Mouse (Mus musculus) forebrain, embryonic 15.5 days (tissue): ENCODE results near the gene 4930522H14Rik. TPM values are rescaled to one million over a fixed set of nuclear protein-coding genes. Genes with fewer than 3 reads are reported as not detected.

Experiments used
- ATAC-seq: fragments of 200-750 bp; cut with Nextera tagmentation; replicated peaks from 2 replicates; pipeline ENCODE4 v1.8.0; 2017; ENCODE audit warnings: mild to moderate bottlenecking, moderate TSS enrichment, moderate library complexity
- H3K27ac ChIP-seq: fragments of 300-500 bp; sonication (generic); replicated peaks from 2 replicates; pipeline ENCODE4 v1.5.1; 2015; ENCODE audit warnings: mild to moderate bottlenecking, inconsistent platforms
- H3K27me3 ChIP-seq: fragments of 300-500 bp; sonication (generic); 2 replicates; pipeline ENCODE4 v1.6.1; 2015; ENCODE audit warnings: inconsistent platforms
- H3K36me3 ChIP-seq: fragments of 300-500 bp; sonication (generic); 2 replicates; pipeline ENCODE4 v1.6.1; 2015; ENCODE audit warnings: mild to moderate bottlenecking, inconsistent platforms
- H3K4me1 ChIP-seq: fragments of 300-500 bp; sonication (generic); 2 replicates; pipeline ENCODE4 v1.6.1; 2015; ENCODE audit warnings: inconsistent platforms
- H3K4me2 ChIP-seq: fragments of 300-500 bp; sonication (generic); replicated peaks from 2 replicates; pipeline ENCODE4 v1.6.1; 2015; ENCODE audit warnings: mild to moderate bottlenecking, inconsistent platforms
- H3K4me3 ChIP-seq: fragments of 300-500 bp; sonication (generic); 2 replicates; pipeline ENCODE4 v1.5.1; 2015; ENCODE audit warnings: mild to moderate bottlenecking, inconsistent platforms
- H3K9ac ChIP-seq: fragments of 300-500 bp; sonication (generic); replicated peaks from 2 replicates; pipeline ENCODE4 v1.6.1; 2015; ENCODE audit warnings: mild to moderate bottlenecking, inconsistent platforms
- H3K9me3 ChIP-seq: fragments of 300-500 bp; sonication (generic); 2 replicates; pipeline ENCODE4 v1.6.1; 2016; ENCODE audit warnings: inconsistent platforms
- WGBS: fragments of 180-500 bp; shearing (Covaris S2); methylation state at CpG from one replicate; pipeline ENCODE4 v1.1.7; 2015; ENCODE audit warnings: mixed read lengths; 5-methylcytosine and 5-hydroxymethylcytosine counted together
- polyA plus RNA-seq: library from polyadenylated mRNA; unstranded; fragments of >200 nt; fragmentation: Nextera tagmentation; extraction: Ambion mirVana; gene quantifications from 2 replicates; pipeline ENCODE4 v1.2.1, GENCODE M21; 2015

4930522H14Rik gene
- polyA plus RNA-seq, 1 experiment from 2014 or later = not detected

GRCm38 (mm10) chr4:109530245-109530816 lies 766 bp downstream of the 4930522H14Rik start:
- no peak overlapping the region for H3K4me2 ChIP-seq
- H3K9me3 ChIP-seq = no peaks in the 10 kb centered on the region
- 0 out of 2 replicates have a peak, but pooled peaks cover 3% of the 10 kb centered on the region for H3K4me1 ChIP-seq
- ATAC-seq = no peak
- 15% methylated on average over 15 of the region's 15 CpGs for WGBS
- no peaks in the 10 kb centered on the region for H3K27me3 ChIP-seq
- H3K4me3 ChIP-seq = no peak overlapping the region
- no peaks in the 10 kb centered on the region for H3K36me3 ChIP-seq
- H3K27ac ChIP-seq = no peak overlapping the region
- H3K9ac ChIP-seq = no peak overlapping the region

GRCm38 (mm10) chr4:109504885-109505284 lies 26.2 kb downstream of the 4930522H14Rik start:
- H3K4me3 ChIP-seq = no peak overlapping the region
- no peak; the same call in 1 of the 2 replicates for ATAC-seq
- 7% methylated on average over 5 of the region's 5 CpGs for WGBS
- no peaks in the 10 kb centered on the region for H3K4me1 ChIP-seq
- H3K9me3 ChIP-seq = no peaks in the 10 kb centered on the region
- H3K4me2 ChIP-seq = no peak overlapping the region
- no peak overlapping the region for H3K9ac ChIP-seq
- H3K36me3 ChIP-seq = no peaks in the 10 kb centered on the region
- no peaks in the 10 kb centered on the region for H3K27me3 ChIP-seq
- no peak overlapping the region for H3K27ac ChIP-seq

- H3K27me3 ChIP-seq = no peaks in the 10 kb centered on the region
- no peaks in the 10 kb centered on the region for H3K36me3 ChIP-seq
- no peak for ATAC-seq
- no peak overlapping the region for H3K27ac ChIP-seq
- no peak overlapping the region for H3K4me3 ChIP-seq
- H3K9ac ChIP-seq = no peak overlapping the region
- 89% methylated on average over 11 of the region's 11 CpGs for WGBS
- H3K4me1 ChIP-seq = no peaks in the 10 kb centered on the region
- no peaks in the 10 kb centered on the region for H3K9me3 ChIP-seq
- H3K4me2 ChIP-seq = no peak overlapping the region
These were observed 32.6 kb downstream of the 4930522H14Rik start for GRCm38 (mm10) chr4:109498476-109498875.

GRCm38 (mm10) chr4:109493581-109493980 lies 37.5 kb downstream of the 4930522H14Rik start:
- Histone ChIP-seq H3K4me2 (no peak overlapping the region), H3K27ac (no peak overlapping the region), H3K27me3 (no peaks in the 10 kb centered on the region), H3K4me1 (no peaks in the 10 kb centered on the region), H3K36me3 (no peaks in the 10 kb centered on the region), H3K9ac (no peak overlapping the region), H3K4me3 (no peak overlapping the region), H3K9me3 (no peaks in the 10 kb centered on the region)
- no peak for ATAC-seq

- no peak for ATAC-seq
- Histone ChIP-seq H3K9ac (no peak overlapping the region), H3K27me3 (no peaks in the 10 kb centered on the region), H3K9me3 (no peaks in the 10 kb centered on the region), H3K4me1 (no peaks in the 10 kb centered on the region), H3K36me3 (no peaks in the 10 kb centered on the region), H3K27ac (no peak overlapping the region), H3K4me2 (no peak overlapping the region), H3K4me3 (no peak overlapping the region)
- WGBS = 71% methylated on average over 1 of the region's 1 CpGs
These were observed 42.3 kb downstream of the 4930522H14Rik start for GRCm38 (mm10) chr4:109488812-109489211.

GRCm38 (mm10) chr4:109484621-109485020 lies 46.5 kb downstream of the 4930522H14Rik start, which contains the start of gene Rnf11:
Gene Rnf11 (minus strand): TSS chr4:109484728.
- no peaks in the 10 kb centered on the region for H3K4me1 ChIP-seq
- no peak within 1 kb of the TSS for H3K27ac ChIP-seq
- H3K36me3 ChIP-seq = no peaks in the 10 kb centered on the region
- H3K27me3 ChIP-seq = no peaks in the 10 kb centered on the region
- H3K9ac ChIP-seq = no peak within 1 kb of the TSS
- no peak within 1 kb of the TSS for H3K4me2 ChIP-seq
- 85% methylated on average over 3 of the region's 3 CpGs for WGBS
- ATAC-seq = no peak
- no peak within 1 kb of the TSS for H3K4me3 ChIP-seq
- H3K9me3 ChIP-seq = no peaks in the 10 kb centered on the region

GRCm38 (mm10) chr4:109482701-109483100 lies 48.4 kb downstream of the 4930522H14Rik start:
- no peaks in the 10 kb centered on the region for H3K36me3 ChIP-seq
- 97% methylated on average over 1 of the region's 1 CpGs for WGBS
- H3K4me1 ChIP-seq = no peaks in the 10 kb centered on the region

GRCm38 (mm10) chr4:109481424-109481823 lies 49.7 kb downstream of the 4930522H14Rik start:
- Histone ChIP-seq H3K27me3 (no peaks in the 10 kb centered on the region), H3K9me3 (no peaks in the 10 kb centered on the region), H3K4me1 (no peaks in the 10 kb centered on the region), H3K36me3 (no peaks in the 10 kb centered on the region), H3K27ac (no peak overlapping the region), H3K9ac (no peak overlapping the region), H3K4me3 (no peak overlapping the region), H3K4me2 (no peak overlapping the region)
- WGBS = 90% methylated on average over 2 of the region's 2 CpGs
- no peak for ATAC-seq

More at GRCm38 (mm10) chr4:109482701-109483100, 48.4 kb downstream of the 4930522H14Rik start:
- H3K4me3 ChIP-seq = no peak overlapping the region
- no peak overlapping the region for H3K27ac ChIP-seq
- H3K9ac ChIP-seq = no peak overlapping the region
- no peak for ATAC-seq
- H3K27me3 ChIP-seq = no peaks in the 10 kb centered on the region
- H3K9me3 ChIP-seq = no peaks in the 10 kb centered on the region
- no peak overlapping the region for H3K4me2 ChIP-seq

- Histone ChIP-seq H3K9ac (no peak overlapping the region), H3K4me3 (no peak overlapping the region), H3K9me3 (no peaks in the 10 kb centered on the region), H3K27ac (no peak overlapping the region), H3K4me1 (peaks cover 17% of the 10 kb centered on the region), H3K27me3 (no peaks in the 10 kb centered on the region), H3K36me3 (0 out of 2 replicates have a peak, but pooled peaks cover under 1% of the 10 kb centered on the region), H3K4me2 (no peak overlapping the region)
- ATAC-seq = no peak
- WGBS = 92% methylated on average over 3 of the region's 3 CpGs
These were observed 53.6 kb downstream of the 4930522H14Rik start for GRCm38 (mm10) chr4:109477454-109477853.

GRCm38 (mm10) chr4:109476554-109477014 lies 54.5 kb downstream of the 4930522H14Rik start:
- Histone ChIP-seq H3K4me2 (peak overlapping the region; percentile 43), H3K36me3 (0 out of 2 replicates have a peak, but pooled peaks cover 3% of the 10 kb centered on the region), H3K27me3 (no peaks in the 10 kb centered on the region), H3K27ac (peak overlapping the region; percentile 93), H3K4me1 (peaks cover 17% of the 10 kb centered on the region), H3K4me3 (peak overlapping the region; percentile 82), H3K9ac (peak overlapping the region; percentile 97), H3K9me3 (no peaks in the 10 kb centered on the region)
- 0% methylated on average over 38 of the region's 39 CpGs for WGBS
- peak; percentile 99 for ATAC-seq

- no peaks in the 10 kb centered on the region for H3K9me3 ChIP-seq
- H3K9ac ChIP-seq = peak overlapping the region; percentile 97
- peak overlapping the region; percentile 43 for H3K4me2 ChIP-seq
- under 1% methylated on average over 54 of the region's 68 CpGs for WGBS
- H3K4me3 ChIP-seq = peak overlapping the region; percentile 82
- H3K4me1 ChIP-seq = peaks cover 17% of the 10 kb centered on the region
- H3K27me3 ChIP-seq = no peaks in the 10 kb centered on the region
- H3K27ac ChIP-seq = peak overlapping the region; percentile 93
- ATAC-seq = peak; percentile 80
- H3K36me3 ChIP-seq = 0 out of 2 replicates have a peak, but pooled peaks cover 3% of the 10 kb centered on the region
These were observed 55.2 kb downstream of the 4930522H14Rik start for GRCm38 (mm10) chr4:109475577-109476553.

GRCm38 (mm10) chr4:109475078-109475477 lies 56.0 kb downstream of the 4930522H14Rik start:
- no peak for ATAC-seq
- H3K9me3 ChIP-seq = no peaks in the 10 kb centered on the region
- H3K27me3 ChIP-seq = no peaks in the 10 kb centered on the region
- peak overlapping the region; percentile 97 for H3K9ac ChIP-seq
- WGBS = 56% methylated on average over 2 of the region's 2 CpGs
- H3K4me2 ChIP-seq = peak overlapping the region; percentile 43
- peaks cover 17% of the 10 kb centered on the region for H3K4me1 ChIP-seq
- 0 out of 2 replicates have a peak, but pooled peaks cover 3% of the 10 kb centered on the region for H3K36me3 ChIP-seq
- H3K27ac ChIP-seq = no peak overlapping the region
- H3K4me3 ChIP-seq = peak overlapping the region; percentile 82
